14 mouse cellular contexts compared by ENCODE assay signal in the genomic region with DNA sequence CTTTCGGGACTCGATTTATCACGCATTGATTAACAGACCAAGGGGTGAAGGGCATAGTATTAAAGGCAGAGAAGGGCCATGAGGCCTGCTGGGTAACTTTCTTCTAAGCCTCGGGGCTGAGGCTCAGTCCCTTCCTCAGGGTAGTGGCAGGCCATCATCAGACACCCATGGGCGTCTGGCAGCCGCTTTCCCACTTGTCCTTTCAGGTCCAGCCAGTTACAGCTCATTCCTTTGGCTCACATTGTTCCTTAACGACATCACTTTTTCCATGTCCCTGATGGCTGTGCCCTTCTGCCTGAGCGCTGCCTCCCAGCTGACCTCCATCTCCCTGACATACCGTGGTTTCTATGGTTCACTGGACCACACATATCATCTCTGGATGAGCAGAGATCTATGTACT. TPM values are rescaled to one million over a fixed set of nuclear protein-coding genes. Genes with fewer than 3 reads are reported as not detected.
A peak's percentile ranks its signal among the peaks of the same experiment; 100 is the strongest.
DNase-seq lines count a peak whose midpoint lies in the region; ATAC-seq lines count a peak whose summit lies in the region.
"Had no signal": no experiment of that assay in that cellular context is flagged by ENCODE, and none has a peak within 500 bp of the region (broad histone marks: within the 10 kb centered on the region; RNA-seq: fewer than 3 reads in every experiment).

No protein-coding gene starts in this region.

- DNase-seq in cerebellum, postnatal 4 days (ENCODE audit: low spot score in 2 of 2) = no peak
- peak; percentile 64 for DNase-seq in Muller cell, postnatal 12 days (ENCODE audit: inconsistent ontology term)
- peak; percentile 52 to 67 for DNase-seq in heart, adult 9 months (ENCODE audit: low spot score in 2 of 2)
- peak; percentile 66 for DNase-seq in heart, postnatal 4 days
- DNase-seq in embryo, embryonic 9.5 days (ENCODE audit: extremely low spot score) = no peak
- DNase-seq in kidney, adult 11 months = no peak
- DNase-seq in layer of hippocampus, postnatal 10 days (ENCODE audit: low spot score in 2 of 2) = no peak
- DNase-seq: gastrocnemius, adult 2 months; thymus, postnatal 25 days had no signal

- ATAC-seq in cerebellum, adult (ENCODE audit: insufficient number of reproducible peaks, low FRiP score, low TSS enrichment) = peak; percentile 18
- ATAC-seq: activated CD4-positive, CD25-positive, alpha-beta regulatory T cell, adult 4 months had no signal

RNA-seq across cellular contexts. Expression of a gene that starts 10.7 kb away (rescaled TPM):
- 100 to 1,000 TPM; 145 TPM for total RNA-seq in heart, postnatal 4 days (2021)
- total RNA-seq in layer of hippocampus, postnatal 10 days (2021) = 10 to 100 TPM; 10.3 to 11.6 TPM

RNA-seq across cellular contexts. Expression of a gene that starts 31.6 kb away (rescaled TPM):
- not detected for total RNA-seq in heart, postnatal 4 days (2021)
- total RNA-seq in layer of hippocampus, postnatal 10 days (2021) = not detected
- total RNA-seq: G1E; gastrocnemius, adult 2 months; layer of hippocampus, postnatal 14 days; left cerebral cortex, postnatal 4 days had no signal

Comparison
In these comparisons a context has a peak if more than half of its experiments do, and no peak if none do; other contexts are left out.
1. DNase-seq: peak in Muller cell, postnatal 12 days (single experiment), heart, adult 9 months (2 of 2) and heart, postnatal 4 days (single experiment); none in cerebellum, postnatal 4 days (0 of 2), embryo, embryonic 9.5 days (single experiment), kidney, adult 11 months (single experiment) and layer of hippocampus, postnatal 10 days (0 of 2).
2. RNA of a gene that starts 10.7 kb away (total RNA-seq): 145 TPM in heart, postnatal 4 days; 10.3 to 11.6 TPM in layer of hippocampus, postnatal 10 days; every median in the first group is over 10 times any median in the second.